Mouse (Mus musculus) lung, embryonic 16.5 days (tissue): ENCODE measurements around the gene Gm48551. TPM values are rescaled to one million over a fixed set of nuclear protein-coding genes. Genes with fewer than 3 reads are reported as not detected.

ENCODE experiments used
- ATAC-seq: fragments of 200-750 bp; cut with Nextera tagmentation; 2 replicates; pipeline ENCODE4 v1.8.0; 2017; ENCODE audit warnings: low read depth, mild to moderate bottlenecking, moderate library complexity
- H3K27ac ChIP-seq: fragments of 300-500 bp; sonication (generic); 2 replicates; pipeline ENCODE4 v1.5.1; 2014; ENCODE audit warnings: mild to moderate bottlenecking, control low read depth, low read length
- H3K27me3 ChIP-seq: fragments of 300-500 bp; sonication (generic); 2 replicates; pipeline ENCODE4 v1.6.1; 2014; ENCODE audit warnings: low read depth, low read length, mixed read lengths; ENCODE audit not compliant: control insufficient read depth, insufficient read depth
- H3K36me3 ChIP-seq: fragments of 300-500 bp; sonication (generic); 2 replicates; pipeline ENCODE4 v1.6.1; 2014; ENCODE audit warnings: low read length; ENCODE audit not compliant: control insufficient read depth, insufficient read depth
- H3K4me1 ChIP-seq: fragments of 300-500 bp; sonication (generic); replicated peaks from 2 replicates; pipeline ENCODE4 v1.6.1; 2014; ENCODE audit warnings: low read length, mixed read lengths; ENCODE audit not compliant: control insufficient read depth, insufficient read depth
- H3K4me2 ChIP-seq: fragments of 300-500 bp; sonication (generic); 2 replicates; pipeline ENCODE4 v1.6.1; 2014; ENCODE audit warnings: low read depth, low read length, control low read depth
- H3K4me3 ChIP-seq: fragments of 300-500 bp; sonication (generic); 2 replicates; pipeline ENCODE4 v1.5.1; 2014; ENCODE audit warnings: mild to moderate bottlenecking, low read length, control low read depth
- H3K9ac ChIP-seq: fragments of 300-500 bp; sonication (generic); 2 replicates; pipeline ENCODE4 v1.6.1; 2014; ENCODE audit warnings: low read length, control low read depth
- H3K9me3 ChIP-seq: fragments of 300-500 bp; sonication (generic); 2 replicates; pipeline ENCODE4 v1.6.1; 2016; ENCODE audit warnings: low read length; ENCODE audit not compliant: control insufficient read depth
- WGBS: fragments of 180-500 bp; shearing (Covaris S2); extraction: QIAGEN DNeasy Blood & Tissue Kit; methylation state at CpG from one replicate; pipeline ENCODE4 v1.1.7; 2014; 5-methylcytosine and 5-hydroxymethylcytosine counted together
- polyA plus RNA-seq: library from polyadenylated mRNA; unstranded; fragments of >200 nt; fragmentation: Nextera tagmentation; extraction: Ambion mirVana; gene quantifications from 2 replicates; pipeline ENCODE4 v1.2.1, GENCODE M21; 2015

The Gm48551 gene
- polyA plus RNA-seq, 1 experiment from 2014 or later: 3.1 TPM

- Histone ChIP-seq H3K4me2 (peak overlapping the region; percentile 60; the same call in 1 of the 2 replicates), H3K36me3 (peaks cover 33% of the 10 kb centered on the region), H3K4me1 (peaks cover 45% of the 10 kb centered on the region), H3K27ac (peak overlapping the region; percentile 37; the same call in 1 of the 2 replicates), H3K27me3 (peaks cover 6% of the 10 kb centered on the region), H3K4me3 (no peak overlapping the region), H3K9ac (no peak overlapping the region), H3K9me3 (no peaks in the 10 kb centered on the region)
- 0 out of 2 replicates have a peak, but pooled peaks have one; percentile 3 for ATAC-seq
- 28% methylated on average over 4 of the region's 4 CpGs for WGBS
Measured at GRCm38 (mm10) chr10:81365073-81365472, 19.2 kb upstream of the Gm48551 start.

GRCm38 (mm10) chr10:81365672-81366476 lies 18.4 kb upstream of the Gm48551 start, which contains the start of gene 4930404N11Rik:
4930404N11Rik (minus strand) TSS chr10:81365816.
- H3K4me3 ChIP-seq: peak within 1 kb of the TSS; percentile 34
- peak within 1 kb of the TSS; percentile 37; the same call in 1 of the 2 replicates for H3K27ac ChIP-seq
- no peaks in the 10 kb centered on the region for H3K9me3 ChIP-seq
- peaks cover 6% of the 10 kb centered on the region for H3K27me3 ChIP-seq
- peak within 1 kb of the TSS; percentile 60 for H3K4me2 ChIP-seq
- peak; percentile 11; the same call in 1 of the 2 replicates for ATAC-seq
- H3K36me3 ChIP-seq: peaks cover 41% of the 10 kb centered on the region
- H3K4me1 ChIP-seq: peaks cover 44% of the 10 kb centered on the region
- WGBS: 28% methylated on average over 12 of the region's 12 CpGs
- peak within 1 kb of the TSS; percentile 64 for H3K9ac ChIP-seq

- no peak for ATAC-seq
- Histone ChIP-seq H3K4me3 (no peak overlapping the region), H3K4me1 (peaks cover 38% of the 10 kb centered on the region), H3K4me2 (no peak overlapping the region), H3K27me3 (peaks cover 6% of the 10 kb centered on the region), H3K27ac (no peak overlapping the region), H3K36me3 (peaks cover 44% of the 10 kb centered on the region), H3K9ac (no peak overlapping the region), H3K9me3 (no peaks in the 10 kb centered on the region)
- 65% methylated on average over 6 of the region's 6 CpGs for WGBS
Measured at GRCm38 (mm10) chr10:81366477-81367206, 17.6 kb upstream of the Gm48551 start.

GRCm38 (mm10) chr10:81367207-81367495 lies 17.1 kb upstream of the Gm48551 start:
- no peak for ATAC-seq
- H3K27ac ChIP-seq: no peak overlapping the region
- peaks cover 6% of the 10 kb centered on the region for H3K27me3 ChIP-seq
- no peak overlapping the region for H3K9ac ChIP-seq
- no peak overlapping the region for H3K4me2 ChIP-seq
- peaks cover 36% of the 10 kb centered on the region for H3K4me1 ChIP-seq
- H3K4me3 ChIP-seq: no peak overlapping the region
- 81% methylated on average over 6 of the region's 6 CpGs for WGBS
- no peaks in the 10 kb centered on the region for H3K9me3 ChIP-seq
- H3K36me3 ChIP-seq: peaks cover 44% of the 10 kb centered on the region

DNA sequence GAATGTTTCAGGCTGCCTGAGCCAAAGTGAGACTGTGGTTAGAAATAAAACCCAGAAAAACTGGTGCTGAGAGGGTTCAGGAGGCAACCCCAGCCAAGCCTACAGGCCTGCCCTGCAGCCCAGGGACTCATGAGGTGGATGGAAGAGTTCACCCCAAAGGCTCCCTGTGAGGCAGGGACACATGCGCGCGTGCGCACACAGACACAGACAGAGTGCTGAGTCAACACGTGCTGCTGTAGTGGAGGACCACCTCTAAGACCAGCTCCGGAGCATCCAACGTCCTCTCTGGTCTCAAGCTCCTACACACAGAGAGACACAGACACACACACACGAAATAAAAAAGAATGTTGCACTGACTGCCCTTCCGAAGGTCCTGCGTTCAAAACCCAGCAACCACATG lies 8.9 kb upstream of the Gm48551 start:
- 87% methylated on average over 10 of the region's 10 CpGs for WGBS
- Histone ChIP-seq H3K27ac (no peak overlapping the region), H3K4me2 (no peak overlapping the region), H3K9ac (no peak overlapping the region), H3K4me1 (peaks cover 19% of the 10 kb centered on the region), H3K27me3 (no peaks in the 10 kb centered on the region), H3K9me3 (no peaks in the 10 kb centered on the region), H3K4me3 (no peak overlapping the region), H3K36me3 (peaks cover 27% of the 10 kb centered on the region)
- no peak for ATAC-seq

- peak overlapping the region; percentile 92 for H3K4me2 ChIP-seq
- no peaks in the 10 kb centered on the region for H3K27me3 ChIP-seq
- peak overlapping the region; percentile 0; the same call in 1 of the 2 replicates for H3K27ac ChIP-seq
- peaks cover 19% of the 10 kb centered on the region for H3K36me3 ChIP-seq
- H3K9me3 ChIP-seq: no peaks in the 10 kb centered on the region
- WGBS: 26% methylated on average over 6 of the region's 6 CpGs
- H3K4me3 ChIP-seq: peak overlapping the region; percentile 87
- no peak for ATAC-seq
- peak overlapping the region; percentile 98 for H3K9ac ChIP-seq
- peaks cover 19% of the 10 kb centered on the region for H3K4me1 ChIP-seq
Measured at GRCm38 (mm10) chr10:81376561-81377361, 7.5 kb upstream of the Gm48551 start.

GRCm38 (mm10) chr10:81377362-81377664 lies 7.0 kb upstream of the Gm48551 start:
- H3K36me3 ChIP-seq: peaks cover 19% of the 10 kb centered on the region
- no peaks in the 10 kb centered on the region for H3K27me3 ChIP-seq
- ATAC-seq: no peak
- H3K4me3 ChIP-seq: peak overlapping the region; percentile 87
- WGBS: 31% methylated on average over 2 of the region's 2 CpGs
- H3K4me2 ChIP-seq: peak overlapping the region; percentile 92
- H3K4me1 ChIP-seq: peaks cover 23% of the 10 kb centered on the region
- peak overlapping the region; percentile 66; the same call in 1 of the 2 replicates for H3K27ac ChIP-seq
- peak overlapping the region; percentile 98 for H3K9ac ChIP-seq
- H3K9me3 ChIP-seq: no peaks in the 10 kb centered on the region

DNA sequence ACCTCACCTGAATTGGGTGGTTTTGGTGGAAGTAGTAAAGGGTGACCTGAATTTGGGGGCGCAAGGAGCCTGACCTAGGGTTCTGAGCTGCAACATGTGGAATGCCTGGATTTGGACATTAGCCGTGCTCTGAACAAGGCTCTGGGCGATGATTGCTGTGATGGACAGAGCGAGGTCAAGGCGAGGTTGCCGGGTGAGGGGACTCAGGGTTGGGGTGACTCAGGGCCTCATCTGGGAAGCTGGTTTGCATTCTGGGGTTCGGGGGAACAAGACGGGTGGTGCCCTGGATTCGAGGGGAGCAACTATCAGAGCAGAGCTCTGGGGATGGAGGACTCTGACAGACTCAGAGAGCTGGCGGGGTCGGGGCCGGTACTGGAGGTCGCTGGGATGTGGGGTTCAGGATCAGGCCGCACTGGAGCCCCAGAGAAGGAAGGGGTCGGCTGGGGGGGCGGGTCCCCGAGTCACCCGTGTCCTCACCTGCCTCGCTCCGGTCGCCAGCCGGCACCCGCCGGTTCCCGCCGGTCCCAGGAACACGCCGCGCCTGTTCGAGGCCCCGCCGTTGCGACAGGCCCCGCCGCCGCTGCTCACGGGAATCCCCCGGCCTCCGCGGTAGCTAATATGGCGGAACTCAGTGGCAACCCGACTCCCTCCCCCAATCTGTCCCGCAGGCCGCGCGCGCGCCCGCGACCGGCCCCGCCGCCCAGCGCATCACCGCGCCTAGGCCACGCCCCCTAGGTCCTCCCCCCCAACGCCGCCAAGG lies 6.3 kb upstream of the Gm48551 start, which contains the start of gene Fzr1:
Fzr1 (minus strand) TSS at position 724 of the 760 bp plus-strand sequence.
- WGBS: under 1% methylated on average over 45 of the region's 59 CpGs
- ATAC-seq: peak; percentile 15
- Histone ChIP-seq H3K4me3 (peak within 1 kb of the TSS; percentile 87), H3K4me1 (peaks cover 25% of the 10 kb centered on the region), H3K4me2 (peak within 1 kb of the TSS; percentile 92), H3K27me3 (no peaks in the 10 kb centered on the region), H3K9ac (peak within 1 kb of the TSS; percentile 98), H3K27ac (peak within 1 kb of the TSS; percentile 78), H3K9me3 (no peaks in the 10 kb centered on the region), H3K36me3 (peaks cover 17% of the 10 kb centered on the region)
